Mouse (Mus musculus) heart, embryonic 13.5 days (tissue): Measurements from ENCODE around the gene Ldhal6b. TPM values are rescaled to one million over a fixed set of nuclear protein-coding genes. Genes with fewer than 3 reads are reported as not detected.

Source experiments
- microRNA-seq: library from miRNA; unstranded; fragments of <30 nt; microRNA quantifications from one replicate; pipeline ENCODE4, GENCODE M21; 2016
- polyA plus RNA-seq: library from polyadenylated mRNA; unstranded; fragments of >200 nt; fragmentation: Nextera tagmentation; extraction: Ambion mirVana; gene quantifications from 2 replicates; pipeline ENCODE4 v1.2.1, GENCODE M21; 2015

The Ldhal6b gene
- polyA plus RNA-seq, 1 experiment from 2014 or later = not detected

Small RNA genes lying within 50 kb of the gene (microRNA-seq; reads per million reads assigned to microRNA genes)
- gene Gm22475 = not detected

Other genes with a start within 250 kb of the Ldhal6b start
- 117 and 122 TPM in 2 replicates for gene Tmem242, start 21.5 kb upstream of the Ldhal6b start, polyA plus RNA-seq
- gene Zdhhc14, start 73.8 kb upstream of the Ldhal6b start, polyA plus RNA-seq = 1.2 and 1.3 TPM in 2 replicates